Mouse (Mus musculus): ENCODE measurements around the gene Erbb3.
"Not testable (repeated sequence)": the region's sequence is repeated elsewhere in the genome, so short reads cannot be mapped to it uniquely, and the experiment has no call there.

Gene Erbb3

DNA sequence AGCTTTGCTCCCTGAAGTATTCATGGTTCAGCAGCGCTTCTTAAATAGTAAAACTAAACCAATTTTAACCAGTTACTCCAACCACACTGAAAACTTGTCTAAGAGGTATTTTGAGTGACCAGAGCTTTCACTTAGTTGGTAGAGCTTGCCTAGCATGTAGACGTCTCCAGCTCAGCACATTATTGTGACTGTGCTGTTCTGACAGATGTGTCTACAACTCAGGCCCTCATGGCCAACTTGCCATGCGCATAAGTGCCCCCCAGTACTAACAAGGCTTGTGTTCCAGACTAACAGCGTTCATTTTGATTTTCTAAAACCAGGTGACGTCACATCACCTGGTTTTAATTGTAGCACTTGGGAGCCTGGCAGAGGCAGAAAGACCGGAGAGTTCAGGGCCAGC, 32.5 kb downstream of the Erbb3 start:
- no peak for DNase-seq

DNA sequence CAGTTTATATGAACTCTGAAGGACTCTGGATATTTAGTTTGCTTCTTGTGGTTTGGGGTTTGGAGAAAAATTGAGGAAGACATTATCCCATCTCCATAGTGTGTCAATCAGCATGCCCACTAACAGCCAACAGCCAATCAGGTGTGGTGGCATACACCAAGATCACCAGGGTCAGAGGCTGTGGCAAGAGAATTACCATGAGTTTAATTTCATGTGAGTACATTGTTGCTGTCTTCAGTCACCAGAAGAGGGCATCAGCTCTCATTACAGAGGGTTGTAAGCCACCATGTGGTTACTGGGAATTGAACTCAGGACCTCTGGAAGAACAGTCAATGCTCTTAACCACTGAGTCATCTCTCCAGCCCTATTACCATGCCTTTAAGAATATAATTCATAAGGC, 33.2 kb downstream of the Erbb3 start:
- DNase-seq, result no peak

DNA sequence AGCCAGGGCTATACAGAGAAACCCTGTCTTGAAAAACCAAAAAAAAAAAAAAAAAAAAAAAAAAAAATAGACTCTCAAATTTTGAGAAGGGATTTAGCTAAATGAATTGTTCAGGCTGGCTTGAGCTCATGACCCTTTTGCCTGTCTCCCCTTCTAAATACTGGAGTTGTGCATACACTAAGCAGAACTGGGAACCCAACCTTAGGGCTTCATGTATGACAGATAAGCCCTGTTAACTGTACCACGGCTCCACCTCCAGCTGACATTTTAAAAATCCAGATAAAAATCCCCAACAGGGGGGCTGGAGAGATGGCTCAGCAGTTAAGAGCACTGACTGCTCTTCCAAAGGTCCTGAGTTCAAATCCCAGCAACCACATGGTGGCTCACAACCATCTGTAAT, 33.9 kb downstream of the Erbb3 start:
- not testable (repeated sequence) for DNase-seq

DNA sequence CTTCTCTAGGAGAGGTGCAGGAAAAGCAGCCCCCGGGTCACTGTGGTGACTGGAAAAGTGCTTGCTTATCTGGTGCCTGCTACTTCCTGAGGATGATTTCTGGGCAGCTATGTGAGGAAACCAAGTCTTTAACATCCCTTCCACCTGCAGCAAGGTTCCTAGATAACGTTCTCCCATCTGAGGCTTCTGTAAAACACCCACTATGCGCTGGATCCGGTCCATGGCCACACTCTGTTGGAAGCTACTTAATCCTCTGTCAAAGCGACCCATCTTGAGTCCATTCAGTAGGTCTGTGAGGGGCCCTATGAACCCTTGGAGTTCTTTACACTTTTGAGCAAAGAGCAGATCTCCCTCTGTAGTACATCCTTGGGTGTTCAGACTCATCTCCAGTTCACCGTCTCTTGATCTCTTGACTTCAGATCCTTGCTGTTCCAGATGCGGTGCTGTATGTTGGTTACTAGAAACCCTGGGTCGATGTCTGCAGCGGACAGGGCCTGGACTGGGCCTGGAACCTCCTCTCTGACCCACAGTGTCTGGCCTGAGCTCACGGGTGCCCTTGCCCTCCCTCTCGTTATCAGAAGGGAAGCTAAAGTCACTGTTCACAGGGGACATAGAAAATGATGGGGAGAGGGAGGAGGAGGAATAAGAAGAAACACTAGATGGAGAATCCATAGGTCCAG, 39.2 kb downstream of the Erbb3 start:
- DNase-seq, result not testable (repeated sequence)

DNA sequence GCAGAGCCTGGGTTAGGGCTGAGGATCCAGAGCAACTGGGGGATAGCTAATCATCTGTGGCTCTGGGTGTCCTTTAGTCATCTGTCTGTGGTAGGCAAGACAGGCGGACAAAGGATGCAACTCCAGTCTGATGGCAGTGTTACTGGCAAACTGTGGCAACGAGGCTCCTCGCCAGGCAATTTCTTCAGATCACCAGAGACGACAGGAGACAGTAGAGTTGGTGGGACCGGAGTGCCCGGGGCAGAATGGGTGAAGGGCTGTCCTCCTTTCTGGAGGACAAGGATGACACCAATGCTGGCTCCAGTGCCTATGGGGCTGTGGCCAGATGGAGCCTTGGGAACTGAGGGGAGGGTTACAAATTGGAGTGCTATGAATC, 39.8 kb downstream of the Erbb3 start:
- peak; percentile 46 to 55 for DNase-seq

DNA sequence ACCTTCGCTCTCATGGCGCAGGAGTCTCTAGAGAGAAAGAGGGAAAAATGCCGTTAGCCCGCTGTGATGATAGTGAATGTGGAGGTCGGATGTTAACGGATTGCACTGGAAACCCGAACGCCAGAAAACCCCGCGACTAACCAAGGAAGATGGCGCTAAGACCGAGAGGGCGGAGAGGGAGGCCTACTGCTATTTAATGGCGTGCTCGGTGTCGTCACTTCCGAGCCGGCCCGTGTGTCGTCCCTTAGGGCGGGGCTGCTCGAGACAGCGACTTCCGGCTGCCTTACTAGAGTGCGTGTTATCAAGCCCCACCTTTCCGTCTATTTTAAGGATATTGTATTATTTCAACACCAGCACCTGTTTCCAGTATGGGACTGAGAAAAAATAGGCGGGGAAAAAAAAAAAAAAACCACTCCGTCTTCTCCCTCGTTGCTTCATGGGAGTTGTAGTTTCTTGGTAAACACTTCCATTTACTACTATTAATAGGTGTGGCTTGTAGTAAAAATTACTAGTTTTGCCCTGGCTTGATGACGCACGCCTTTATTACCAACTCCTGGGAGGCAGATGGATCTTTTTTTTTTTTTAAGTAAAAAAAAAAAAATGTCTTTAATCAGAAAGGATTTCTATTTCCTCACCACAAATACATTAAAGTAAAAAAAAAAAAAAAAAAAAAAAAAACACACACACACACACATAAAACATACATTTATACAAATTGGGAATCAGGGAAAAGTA, 40.3 kb downstream of the Erbb3 start, which contains the start of gene Rpl41:
TSS of gene Rpl41 (minus strand) at position 359 of the 735 bp plus-strand sequence.
- peak; percentile 90 to 94 for DNase-seq

DNA sequence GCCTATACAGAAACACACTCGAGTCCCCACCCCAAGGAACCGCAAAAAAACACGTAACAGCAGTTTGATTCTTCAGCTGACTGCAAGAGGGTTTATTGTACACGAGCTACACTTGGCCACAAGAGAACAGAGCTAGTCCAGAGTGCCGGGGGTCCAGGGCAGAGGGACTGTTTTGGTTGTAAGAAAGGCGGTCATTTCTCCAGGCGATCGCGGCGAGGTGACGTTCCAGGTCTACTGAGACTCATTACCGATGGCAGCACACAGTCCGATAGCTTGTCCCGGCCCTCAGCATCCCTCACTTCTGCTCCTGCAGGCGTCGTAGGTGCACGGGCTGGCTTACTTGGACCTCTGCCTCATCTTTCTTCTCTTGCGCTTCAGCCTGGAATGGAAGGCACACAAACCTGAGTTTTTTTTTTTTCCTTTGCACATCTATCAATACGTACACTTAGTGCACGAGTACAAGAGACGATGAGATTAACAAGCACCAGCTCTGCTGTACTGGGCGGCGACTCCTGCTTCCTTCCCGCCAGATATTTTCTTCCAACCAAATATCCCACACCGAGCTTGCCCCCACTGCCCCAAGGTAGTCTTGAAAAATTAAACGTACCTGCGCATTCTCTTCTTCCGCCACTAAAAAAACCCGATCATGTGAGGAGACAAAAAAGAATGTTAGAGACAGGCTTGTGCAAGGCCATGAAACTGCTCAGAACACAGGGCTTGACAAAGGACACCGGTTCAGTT, 41.2 kb downstream of the Erbb3 start:
- DNase-seq, result peak; percentile 40 to 64

DNA sequence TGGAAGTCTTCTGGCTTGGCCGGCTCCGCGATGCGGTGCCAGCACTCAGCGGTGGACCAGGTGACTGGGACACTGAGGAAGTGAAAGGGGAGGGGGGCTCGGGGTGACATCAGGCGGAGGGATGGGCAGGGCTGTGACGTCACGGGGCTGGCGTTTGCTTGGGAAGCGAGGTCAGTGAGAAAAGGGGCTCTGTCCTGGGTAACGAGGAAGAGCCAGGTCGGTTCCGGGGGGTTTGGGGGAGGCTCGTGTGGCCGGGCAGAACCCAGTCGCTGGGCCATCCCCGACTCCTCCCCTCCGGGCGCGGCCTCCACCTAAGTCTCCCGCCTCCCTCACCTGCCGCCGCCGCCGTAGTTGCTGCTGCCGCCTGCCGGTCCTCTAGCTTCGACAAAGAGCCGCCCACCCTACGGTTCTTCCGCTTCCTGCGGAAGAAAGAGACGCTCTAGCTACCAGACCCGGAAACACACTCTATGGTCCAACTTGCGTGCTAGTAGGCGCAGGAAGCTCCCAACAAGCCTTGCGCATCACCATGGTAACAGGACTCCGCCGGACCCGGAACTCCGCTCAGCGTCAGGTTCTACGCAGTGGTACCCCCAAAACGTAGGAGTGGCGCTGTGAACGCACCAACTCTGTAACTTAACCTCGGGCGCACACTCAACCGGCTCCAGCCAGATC, 42.0 kb downstream of the Erbb3 start, which contains the start of gene Zc3h10:
TSS of gene Zc3h10 (minus strand) at position 414 of the 672 bp plus-strand sequence.
- DNase-seq, result peak; percentile 92 to 94

DNA sequence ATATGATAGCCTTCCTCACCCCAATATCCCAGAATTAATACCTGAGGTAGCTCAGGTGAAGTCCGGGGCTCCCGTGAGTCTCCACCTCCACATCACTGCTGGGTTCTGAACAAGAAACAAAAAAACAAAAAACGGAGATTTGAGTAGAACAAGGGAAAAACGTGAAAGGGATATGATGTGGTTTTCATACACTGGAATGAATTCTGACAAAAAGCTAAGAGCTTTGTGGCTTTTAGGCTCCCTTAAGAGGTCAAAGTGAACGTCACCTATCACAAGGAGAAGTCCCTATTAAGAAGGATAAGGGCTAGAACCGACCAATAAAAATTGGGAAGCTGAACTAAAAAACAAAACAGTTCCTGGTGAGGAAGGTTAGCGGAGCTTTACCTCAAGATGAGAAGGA, 42.7 kb downstream of the Erbb3 start:
- DNase-seq, result no peak

DNA sequence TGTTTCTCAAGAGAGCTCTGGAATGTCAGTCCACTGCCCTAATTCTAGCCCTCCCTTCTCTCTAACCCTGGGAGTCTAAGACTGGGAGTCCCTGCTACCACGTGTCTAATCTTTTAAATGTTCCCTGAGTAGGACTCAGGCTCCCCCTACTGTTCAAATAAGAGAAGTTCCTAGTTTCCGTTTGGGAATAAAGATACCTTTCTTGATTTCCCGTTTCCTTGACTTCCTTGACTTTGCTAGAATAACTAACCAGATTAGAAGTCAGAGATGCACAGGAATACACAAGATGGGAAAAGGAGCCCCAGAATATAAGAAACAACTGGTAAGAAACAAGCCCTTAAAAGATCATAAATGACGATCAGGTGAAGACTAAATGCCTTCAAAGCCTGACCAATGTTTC, 43.1 kb downstream of the Erbb3 start:
- DNase-seq, result no peak

DNA sequence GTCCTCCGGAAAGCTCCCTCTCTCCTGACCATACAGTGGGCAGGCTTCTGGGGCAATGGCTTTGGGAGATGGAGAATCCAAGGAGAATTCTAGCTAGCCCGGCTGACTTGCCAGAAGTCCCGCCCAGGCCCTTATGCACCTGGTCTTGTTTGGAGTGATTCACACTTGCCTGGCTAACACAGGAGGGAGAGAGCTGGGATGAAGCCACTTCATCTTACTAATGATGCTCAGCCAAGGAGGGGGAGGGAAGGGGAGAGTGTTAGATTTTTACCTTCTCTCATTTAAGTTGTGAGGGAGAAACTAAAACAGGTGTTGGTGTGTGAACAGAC, 43.9 kb downstream of the Erbb3 start:
- no peak for DNase-seq

DNA sequence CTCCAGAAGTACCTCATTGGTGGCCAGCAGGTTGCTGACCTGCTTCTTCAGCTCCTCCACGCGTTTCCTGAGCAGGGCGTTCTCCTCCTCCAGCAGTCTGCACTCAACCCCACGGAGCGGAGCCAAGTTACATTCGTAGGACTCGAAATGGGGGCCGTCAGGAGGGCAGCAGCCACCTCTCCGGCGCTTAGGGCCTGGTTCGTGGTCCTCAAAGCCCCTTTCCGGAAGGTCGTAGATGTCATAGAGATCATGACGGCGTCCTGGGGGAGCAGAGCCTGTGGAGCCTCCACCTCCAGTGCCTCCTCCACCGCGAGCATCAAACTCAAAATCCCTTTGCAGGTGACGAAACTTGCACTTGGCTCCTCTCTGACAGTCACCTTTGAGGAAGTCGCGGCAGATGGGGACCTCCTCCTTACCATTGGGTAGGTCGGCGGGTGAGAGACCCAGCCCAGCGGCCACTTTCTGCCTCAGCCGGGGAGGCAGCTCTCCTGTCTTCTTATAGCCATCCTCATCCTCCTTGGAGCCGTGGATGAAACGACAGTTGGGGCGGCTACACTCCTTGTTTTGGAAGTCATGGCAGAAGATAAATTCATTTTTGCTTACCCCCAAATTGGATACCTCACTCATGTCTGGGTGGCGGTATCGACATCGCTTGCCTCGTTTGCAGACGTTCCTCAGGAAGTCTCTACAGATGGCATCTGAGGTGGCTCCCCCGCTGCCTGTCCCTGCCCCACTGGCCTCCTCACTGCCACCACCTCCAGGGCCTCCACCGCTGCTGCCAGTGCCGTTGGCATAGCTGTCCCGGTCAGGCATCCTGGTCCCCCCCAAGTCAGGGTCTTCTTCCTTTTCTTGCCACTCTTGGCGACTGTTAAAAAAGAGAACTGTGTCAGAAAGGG, 44.5 kb downstream of the Erbb3 start:
- DNase-seq, result no peak

DNA sequence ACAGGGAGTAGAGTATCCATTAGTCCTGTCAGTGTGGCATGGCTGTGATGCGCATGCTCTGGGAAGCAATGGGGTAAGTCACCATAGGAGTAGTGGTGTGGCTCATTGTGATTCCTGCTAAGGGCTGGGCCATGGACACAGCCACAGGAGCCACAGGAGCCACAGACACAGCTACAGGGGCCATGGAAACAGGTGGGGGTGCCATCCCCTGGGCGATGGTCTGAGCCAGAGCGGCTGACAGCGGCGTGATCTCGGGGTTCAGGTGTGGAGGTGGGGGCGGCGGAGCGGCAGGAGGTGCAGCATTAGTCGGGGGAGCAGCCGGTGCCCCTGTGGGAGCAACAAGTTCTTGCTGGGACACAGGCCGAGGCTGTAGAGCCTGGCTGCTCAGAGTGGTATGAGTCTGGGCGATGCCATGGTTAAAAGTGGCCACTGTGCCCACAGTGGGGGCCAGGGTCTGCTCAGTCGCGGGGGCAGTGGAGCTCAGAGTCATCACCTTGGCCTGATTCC, 45.2 kb downstream of the Erbb3 start:
- DNase-seq, result no peak

DNA sequence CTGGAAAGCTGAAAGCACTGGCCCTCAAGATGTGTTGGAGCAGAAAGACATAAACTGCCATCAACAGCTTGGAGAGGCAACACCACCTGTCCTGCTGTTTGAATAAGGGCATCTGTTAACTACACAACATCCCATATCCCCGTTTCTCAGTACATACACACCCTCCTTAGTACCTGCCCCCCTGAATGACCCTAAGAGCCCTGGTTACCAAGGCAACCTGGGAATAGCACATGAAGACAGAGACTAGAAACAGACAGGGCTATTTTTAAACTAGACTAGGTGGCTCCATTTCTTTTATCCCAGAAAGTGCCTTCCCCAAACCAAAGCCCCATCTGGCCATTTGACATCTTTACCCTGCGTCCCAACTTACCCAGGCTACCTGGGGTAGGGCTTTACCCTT, 46.4 kb downstream of the Erbb3 start:
- DNase-seq, result no peak

DNA sequence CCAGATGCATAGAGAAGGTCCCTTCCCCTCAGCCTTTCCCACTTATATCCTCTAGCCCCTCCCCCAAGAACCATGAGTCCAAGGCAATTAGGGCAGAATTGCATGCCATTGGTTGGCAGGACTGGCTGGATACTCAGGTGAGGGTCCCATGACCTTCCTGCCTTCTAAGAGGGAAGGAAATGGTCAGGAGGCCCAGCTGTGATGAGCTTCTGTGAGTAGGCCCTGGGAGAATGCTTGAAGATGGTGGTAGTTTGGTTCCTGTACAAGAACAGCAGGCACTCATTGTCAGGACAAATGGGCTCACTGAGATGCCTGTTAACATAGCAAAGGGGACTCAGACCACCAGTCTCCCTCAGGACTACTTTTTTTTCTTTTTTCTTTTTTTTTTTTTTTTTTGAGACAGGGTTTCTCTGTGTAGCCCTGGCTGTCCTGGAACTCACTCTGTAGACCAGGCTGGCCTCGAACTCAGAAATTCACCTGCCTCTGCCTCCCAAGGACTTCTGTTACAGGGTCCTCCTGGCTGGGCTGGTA, 51.0 kb downstream of the Erbb3 start:
- no peak for DNase-seq

DNA sequence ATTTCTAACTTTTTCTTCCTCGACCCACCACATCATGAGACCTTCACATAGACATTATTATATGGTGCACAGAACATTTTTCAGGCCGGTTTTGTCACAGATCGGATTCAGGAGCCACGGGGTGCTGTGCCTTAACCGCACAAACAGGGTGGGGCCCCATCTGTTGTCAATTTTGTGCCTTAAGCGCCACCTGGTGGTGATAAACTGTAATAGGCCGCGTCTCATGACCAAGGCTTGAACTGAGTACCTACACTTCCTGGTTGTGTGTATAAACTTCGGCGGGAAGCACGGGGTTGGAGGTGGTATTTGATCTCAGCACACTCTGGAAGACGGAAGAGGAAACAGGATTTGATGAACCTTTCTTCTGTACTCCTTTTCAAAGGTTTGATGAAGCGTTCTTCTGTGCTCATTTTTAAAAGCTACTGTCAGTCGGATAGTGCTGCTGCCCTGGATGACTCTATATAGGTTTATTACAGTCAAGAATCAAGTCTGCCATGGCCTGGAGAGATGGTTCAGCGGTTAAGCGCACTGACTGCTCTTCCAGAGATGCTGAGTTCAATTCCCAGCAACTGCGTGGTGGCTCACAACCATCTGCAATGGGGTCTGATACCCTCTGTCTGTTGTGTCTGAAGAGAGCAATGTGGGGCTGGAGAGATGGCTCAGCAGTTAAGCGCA, 53.0 kb downstream of the Erbb3 start:
- DNase-seq, result peak; percentile 90 to 91

DNA sequence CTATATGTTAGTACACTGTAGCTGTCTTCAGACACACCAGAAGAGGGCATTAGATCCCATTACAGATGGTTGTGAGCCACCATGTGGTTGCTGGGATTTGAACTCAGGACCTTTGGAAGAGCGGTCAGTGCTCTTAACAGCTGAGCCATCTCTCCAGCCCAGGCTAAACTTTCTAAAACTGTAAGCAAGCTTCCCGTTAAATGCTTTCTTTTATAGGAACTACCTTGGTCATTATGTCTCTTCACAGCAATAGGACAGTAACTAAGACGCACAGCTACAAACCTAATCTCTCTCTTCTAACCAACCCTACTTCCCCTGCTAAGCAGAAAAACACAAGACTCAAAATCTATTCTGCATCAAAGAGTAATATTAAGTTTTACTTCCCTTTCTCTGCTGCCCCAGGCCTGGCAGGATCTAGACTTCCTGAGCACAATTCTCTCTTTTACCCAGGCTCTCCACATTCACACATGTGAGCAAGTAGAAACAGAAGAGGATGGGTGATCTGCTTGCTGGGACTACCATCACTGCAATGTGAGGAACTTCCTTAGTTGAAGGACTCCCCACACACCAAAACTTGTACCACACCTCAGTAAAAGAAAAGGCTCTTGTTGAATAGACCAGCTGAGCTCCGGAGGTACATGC, 53.7 kb downstream of the Erbb3 start:
- no peak for DNase-seq

DNA sequence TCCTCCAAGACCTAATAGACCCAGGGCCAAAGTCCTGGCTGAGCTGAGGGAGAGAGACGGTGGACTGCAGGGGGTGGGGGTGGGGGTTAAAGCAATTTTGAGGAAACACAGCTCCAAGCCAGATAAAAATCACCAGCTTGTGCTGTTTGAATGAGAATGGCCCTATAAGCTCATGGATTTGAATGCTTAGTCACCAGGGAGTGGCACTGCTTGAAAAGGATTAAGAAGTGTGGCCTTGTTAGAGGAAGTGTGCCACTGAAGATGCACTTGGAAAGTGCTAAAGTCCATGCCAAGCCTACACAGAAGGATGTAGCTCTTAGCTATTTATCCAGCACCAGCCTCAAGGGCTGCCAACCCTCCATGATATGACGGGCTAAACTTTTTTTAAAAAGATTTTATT, 54.2 kb downstream of the Erbb3 start:
- no peak for DNase-seq

DNA sequence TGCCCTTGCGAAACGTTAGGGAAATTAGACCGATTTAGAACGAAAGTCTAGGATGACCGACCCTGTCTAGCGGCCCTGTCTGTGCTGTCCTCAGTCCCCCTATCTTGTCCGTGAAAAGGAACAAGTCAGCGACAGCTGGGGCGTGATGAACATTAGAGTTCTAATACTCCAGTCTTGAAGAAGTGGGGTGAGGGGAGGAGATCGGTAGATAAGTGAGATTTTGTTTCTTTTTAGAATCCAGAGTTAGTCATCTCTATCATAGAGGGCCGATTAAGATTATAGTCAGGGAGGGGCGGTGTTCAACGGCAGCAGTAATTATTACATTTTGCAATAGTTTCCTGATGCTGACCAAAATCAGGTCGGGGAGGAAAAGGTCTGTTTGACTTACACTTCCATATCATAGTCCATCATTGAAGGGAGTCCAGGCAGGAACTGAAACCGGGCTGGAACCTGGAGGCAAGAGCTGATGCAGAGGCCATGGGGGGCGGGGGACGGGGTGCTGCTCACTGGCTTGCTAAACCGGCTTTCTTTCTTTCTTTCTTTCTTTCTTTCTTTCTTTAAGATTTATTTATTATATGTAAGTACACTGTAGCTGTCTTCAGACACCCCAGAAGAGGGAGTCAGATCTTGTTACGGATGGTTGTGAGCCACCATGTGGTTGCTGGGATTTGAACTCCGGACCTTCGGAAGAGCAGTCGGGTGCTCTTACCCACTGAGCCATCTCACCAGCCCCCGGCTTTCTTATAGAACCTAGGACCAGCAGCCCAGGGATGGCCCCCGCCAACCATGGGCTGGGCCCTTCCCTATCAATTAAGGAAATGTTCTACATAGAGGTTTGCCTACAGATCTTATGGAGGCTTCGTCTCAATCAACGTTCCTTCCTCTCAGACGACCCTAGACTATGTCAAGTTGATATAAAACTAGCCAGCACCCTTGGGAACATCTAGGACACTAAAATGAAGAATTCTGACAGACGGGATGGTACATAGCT, 62.8 kb downstream of the Erbb3 start:
- no peak for DNase-seq

All from cerebellum, postnatal 25 days (tissue).